Mouse (Mus musculus) lung, embryonic 15.5 days (tissue): ENCODE measurements around the gene Rtn2. TPM values are rescaled to one million over a fixed set of nuclear protein-coding genes. Genes with fewer than 3 reads are reported as not detected.
"Not testable (repeated sequence)": the region's sequence is repeated elsewhere in the genome, so short reads cannot be mapped to it uniquely, and the experiment has no call there.

ENCODE experiments used
- ATAC-seq: fragments of 200-750 bp; cut with Nextera tagmentation; 2 replicates; pipeline ENCODE4 v1.8.0; 2017; ENCODE audit warnings: moderate number of reproducible peaks, borderline replicate concordance; ENCODE audit not compliant: low FRiP score, low TSS enrichment; ENCODE audit errors: extremely low read depth
- H3K27ac ChIP-seq: fragments of 300-500 bp; sonication (generic); 2 replicates; pipeline ENCODE4 v1.5.1; 2015; ENCODE audit warnings: moderate library complexity, mild to moderate bottlenecking, inconsistent platforms
- H3K27me3 ChIP-seq: fragments of 300-500 bp; sonication (generic); 2 replicates; pipeline ENCODE4 v1.6.1; 2015; ENCODE audit warnings: inconsistent platforms
- H3K36me3 ChIP-seq: fragments of 300-500 bp; sonication (generic); 2 replicates; pipeline ENCODE4 v1.6.1; 2015; ENCODE audit warnings: inconsistent platforms
- H3K4me1 ChIP-seq: fragments of 300-500 bp; sonication (generic); 2 replicates; pipeline ENCODE4 v1.6.1; 2015; ENCODE audit warnings: inconsistent platforms
- H3K4me2 ChIP-seq: fragments of 300-500 bp; sonication (generic); 2 replicates; pipeline ENCODE4 v1.6.1; 2015; ENCODE audit warnings: inconsistent platforms, mild to moderate bottlenecking, moderate library complexity
- H3K4me3 ChIP-seq: fragments of 300-500 bp; sonication (generic); 2 replicates; pipeline ENCODE4 v1.5.1; 2015; ENCODE audit warnings: mild to moderate bottlenecking, inconsistent platforms
- H3K9ac ChIP-seq: fragments of 300-500 bp; sonication (generic); 2 replicates; pipeline ENCODE4 v1.6.1; 2015; ENCODE audit warnings: inconsistent platforms
- H3K9me3 ChIP-seq: fragments of 300-500 bp; sonication (generic); 2 replicates; pipeline ENCODE4 v1.6.1; 2016; ENCODE audit warnings: inconsistent platforms
- WGBS: fragments of 180-500 bp; shearing (Covaris S2); methylation state at CpG from one replicate; pipeline ENCODE4 v1.1.7; 2015; 5-methylcytosine and 5-hydroxymethylcytosine counted together
- polyA plus RNA-seq: library from polyadenylated mRNA; unstranded; fragments of >200 nt; fragmentation: Nextera tagmentation; extraction: Ambion mirVana; gene quantifications from 2 replicates; pipeline ENCODE4 v1.2.1, GENCODE M21; 2015

Rtn2 gene
- polyA plus RNA-seq, 1 experiment from 2014 or later, result 11.4 TPM

DNA sequence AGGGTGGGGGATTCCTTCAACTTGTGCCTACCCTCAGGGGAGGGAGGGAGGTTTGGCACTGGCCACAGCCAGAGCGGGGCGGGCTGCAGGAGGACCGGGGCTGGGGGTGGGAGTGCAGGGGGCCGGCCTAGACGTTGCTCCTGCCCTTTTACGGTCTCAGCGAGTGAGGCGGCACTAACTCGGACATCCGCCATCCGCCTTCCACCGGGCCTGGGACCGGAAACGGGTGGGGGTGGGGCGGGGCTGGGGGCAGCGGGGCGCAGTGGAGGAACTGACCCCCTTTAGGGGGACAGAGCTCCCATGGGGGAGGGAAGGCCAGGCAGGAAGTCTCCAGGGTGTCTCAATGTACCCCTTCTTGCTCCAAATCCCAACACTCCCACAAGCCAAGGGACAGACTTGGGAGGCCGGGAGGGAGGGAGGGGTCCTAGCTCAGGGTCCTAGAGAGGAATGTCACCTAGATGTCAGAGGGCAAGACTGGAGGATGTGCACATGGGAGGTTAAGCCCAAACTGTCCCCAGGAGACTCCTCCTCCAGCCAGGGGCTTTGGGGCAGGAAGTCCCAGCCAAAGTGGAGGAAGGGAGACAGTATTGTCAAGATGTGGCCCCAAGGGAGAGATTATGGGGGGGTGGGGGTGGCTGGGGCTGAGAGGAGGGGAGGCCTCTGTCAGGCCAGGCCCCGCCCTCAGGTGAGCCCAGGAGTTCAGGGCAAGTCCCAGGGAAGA, 12.5 kb upstream of the Rtn2 start:
- peak overlapping the region; percentile 97 for H3K27ac ChIP-seq
- H3K9ac ChIP-seq, result peak overlapping the region; percentile 86
- ATAC-seq, result peak; percentile 81
- peaks cover 39% of the 10 kb centered on the region for H3K4me1 ChIP-seq
- peak overlapping the region; percentile 75 for H3K4me3 ChIP-seq
- peak overlapping the region; percentile 95 for H3K4me2 ChIP-seq
- under 1% methylated on average over 19 of the region's 19 CpGs for WGBS
- no peaks in the 10 kb centered on the region for H3K9me3 ChIP-seq
- H3K27me3 ChIP-seq, result no peaks in the 10 kb centered on the region
- peaks cover 12% of the 10 kb centered on the region for H3K36me3 ChIP-seq

GRCm38 (mm10) chr7:19270509-19271237, 11.8 kb upstream of the Rtn2 start:
- Histone ChIP-seq H3K9ac (peak overlapping the region; percentile 86), H3K4me1 (peaks cover 38% of the 10 kb centered on the region), H3K27ac (peak overlapping the region; percentile 97), H3K9me3 (no peaks in the 10 kb centered on the region), H3K27me3 (no peaks in the 10 kb centered on the region), H3K4me2 (peak overlapping the region; percentile 95), H3K4me3 (peak overlapping the region; percentile 75), H3K36me3 (peaks cover 6% of the 10 kb centered on the region; the same call in 1 of the 2 replicates)
- ATAC-seq, result no peak
- under 1% methylated on average over 20 of the region's 21 CpGs for WGBS

GRCm38 (mm10) chr7:19271238-19272172, 10.9 kb upstream of the Rtn2 start, which contains the start of gene Vasp:
Vasp (minus strand) TSS chr7:19271817.
- Histone ChIP-seq H3K27ac (peak within 1 kb of the TSS; percentile 97), H3K4me2 (peak within 1 kb of the TSS; percentile 95), H3K4me1 (peaks cover 29% of the 10 kb centered on the region), H3K9ac (peak within 1 kb of the TSS; percentile 86), H3K9me3 (no peaks in the 10 kb centered on the region), H3K36me3 (no peaks in the 10 kb centered on the region), H3K27me3 (no peaks in the 10 kb centered on the region), H3K4me3 (peak within 1 kb of the TSS; percentile 75)
- peak; percentile 56 for ATAC-seq
- under 1% methylated on average over 61 of the region's 62 CpGs for WGBS

DNA sequence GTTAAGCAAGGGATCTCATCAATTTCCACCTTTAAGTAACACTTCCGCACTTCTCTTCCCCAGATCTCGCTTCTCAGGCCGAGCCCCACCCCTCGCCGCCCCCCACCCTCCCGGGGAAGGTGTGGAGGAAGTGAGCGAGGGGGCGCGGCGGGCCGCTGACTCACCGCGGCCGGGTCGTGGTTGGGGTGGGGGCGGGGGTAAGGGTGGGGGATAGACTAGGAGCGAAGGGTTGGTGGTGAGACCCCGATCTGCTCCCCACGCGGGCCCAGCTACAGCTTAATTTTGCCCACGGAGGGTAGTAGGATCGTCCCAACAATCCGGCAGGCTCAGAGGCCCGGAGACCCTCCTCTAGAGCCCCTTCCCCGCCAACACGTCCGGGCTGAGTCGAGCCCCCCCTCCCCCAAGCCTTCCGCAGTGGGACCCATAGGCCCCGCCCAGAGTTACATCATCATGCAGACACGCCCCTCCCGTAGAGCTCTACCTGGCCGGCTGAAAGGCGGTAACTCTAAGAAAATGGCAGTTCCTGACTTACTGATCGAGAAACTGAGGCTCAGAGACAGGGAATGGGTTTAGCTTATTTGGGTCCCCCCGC, 10.2 kb upstream of the Rtn2 start:
- H3K27ac ChIP-seq, result peak overlapping the region; percentile 97
- peaks cover 2% of the 10 kb centered on the region; the same call in 1 of the 2 replicates for H3K27me3 ChIP-seq
- H3K4me1 ChIP-seq, result peaks cover 23% of the 10 kb centered on the region
- H3K9ac ChIP-seq, result peak overlapping the region; percentile 86
- peak overlapping the region; percentile 75 for H3K4me3 ChIP-seq
- WGBS, result 1% methylated on average over 34 of the region's 36 CpGs
- H3K4me2 ChIP-seq, result peak overlapping the region; percentile 95
- peak; percentile 58 for ATAC-seq
- H3K36me3 ChIP-seq, result no peaks in the 10 kb centered on the region
- no peaks in the 10 kb centered on the region for H3K9me3 ChIP-seq

DNA sequence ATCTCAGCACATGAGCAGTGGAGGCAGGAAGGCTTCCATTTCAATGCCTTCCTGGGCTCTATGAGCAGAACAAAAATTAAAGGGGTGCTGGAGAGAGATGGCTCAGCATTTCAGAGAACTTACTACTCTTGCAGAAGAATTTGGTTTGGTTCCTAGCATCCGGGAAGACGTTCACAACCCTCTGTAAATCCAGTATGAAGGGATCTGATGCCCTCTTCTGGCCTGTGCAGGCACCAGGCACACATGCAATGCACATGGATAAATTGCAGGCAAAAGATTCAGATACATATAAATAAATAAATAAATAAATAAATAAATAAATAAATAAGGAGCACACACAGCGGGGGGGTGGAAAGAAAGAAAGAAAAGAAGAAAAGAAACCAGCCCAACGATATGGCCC, 6.2 kb upstream of the Rtn2 start:
- Histone ChIP-seq H3K4me1 (peaks cover 7% of the 10 kb centered on the region), H3K27me3 (peaks cover 42% of the 10 kb centered on the region), H3K9ac (no peak overlapping the region), H3K27ac (no peak overlapping the region), H3K9me3 (no peaks in the 10 kb centered on the region), H3K36me3 (no peaks in the 10 kb centered on the region), H3K4me2 (no peak overlapping the region), H3K4me3 (no peak overlapping the region)
- no peak for ATAC-seq
- 44% methylated on average over 4 of the region's 4 CpGs for WGBS

GRCm38 (mm10) chr7:19279052-19279451, 3.4 kb upstream of the Rtn2 start:
- WGBS, result 3% methylated on average over 34 of the region's 34 CpGs

DNA sequence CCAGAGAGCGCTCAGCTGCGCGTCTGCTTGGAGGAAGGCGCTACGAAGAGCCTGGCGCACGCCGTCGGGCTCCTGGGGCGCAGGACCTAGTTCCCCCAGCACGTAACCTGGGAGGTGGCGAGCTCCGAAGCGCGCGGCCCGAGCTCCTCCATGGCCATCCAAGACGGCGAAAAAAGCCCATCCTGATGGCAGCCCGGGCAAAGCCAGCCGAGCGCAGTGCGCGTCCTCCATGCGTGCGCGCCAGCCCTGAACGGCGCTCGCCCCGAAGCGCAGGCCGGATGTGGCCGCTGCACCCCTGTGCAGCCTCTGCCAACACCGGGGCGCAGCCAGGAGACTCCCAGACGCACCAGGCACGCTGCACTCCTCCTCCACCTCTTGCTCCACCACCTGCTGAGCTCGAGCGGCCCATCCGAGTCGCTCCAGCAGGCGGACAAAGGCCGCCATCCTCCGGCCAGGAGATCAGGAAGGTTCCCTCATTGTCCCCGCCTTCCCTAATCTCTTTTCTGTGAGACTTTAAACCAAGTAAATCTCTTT, 2.8 kb upstream of the Rtn2 start, which contains the start of gene Ppm1n:
Gene Ppm1n (minus strand): TSS at position 484 of the 534 bp plus-strand sequence.
- H3K36me3 ChIP-seq, result no peaks in the 10 kb centered on the region
- no peak within 1 kb of the TSS for H3K27ac ChIP-seq
- peaks cover 20% of the 10 kb centered on the region for H3K4me1 ChIP-seq
- ATAC-seq, result no peak
- WGBS, result 1% methylated on average over 46 of the region's 46 CpGs
- H3K4me2 ChIP-seq, result peak within 1 kb of the TSS; percentile 45
- H3K9ac ChIP-seq, result no peak within 1 kb of the TSS
- H3K4me3 ChIP-seq, result peak within 1 kb of the TSS; percentile 21
- peaks cover 73% of the 10 kb centered on the region for H3K27me3 ChIP-seq
- no peaks in the 10 kb centered on the region for H3K9me3 ChIP-seq

More at GRCm38 (mm10) chr7:19279052-19279451, 3.4 kb upstream of the Rtn2 start:
- Histone ChIP-seq H3K36me3 (no peaks in the 10 kb centered on the region), H3K27me3 (peaks cover 67% of the 10 kb centered on the region), H3K9me3 (no peaks in the 10 kb centered on the region), H3K4me3 (peak overlapping the region; percentile 21; the same call in 1 of the 2 replicates), H3K27ac (no peak overlapping the region), H3K9ac (no peak overlapping the region), H3K4me2 (peak overlapping the region; percentile 45), H3K4me1 (peaks cover 20% of the 10 kb centered on the region)
- ATAC-seq, result no peak

DNA sequence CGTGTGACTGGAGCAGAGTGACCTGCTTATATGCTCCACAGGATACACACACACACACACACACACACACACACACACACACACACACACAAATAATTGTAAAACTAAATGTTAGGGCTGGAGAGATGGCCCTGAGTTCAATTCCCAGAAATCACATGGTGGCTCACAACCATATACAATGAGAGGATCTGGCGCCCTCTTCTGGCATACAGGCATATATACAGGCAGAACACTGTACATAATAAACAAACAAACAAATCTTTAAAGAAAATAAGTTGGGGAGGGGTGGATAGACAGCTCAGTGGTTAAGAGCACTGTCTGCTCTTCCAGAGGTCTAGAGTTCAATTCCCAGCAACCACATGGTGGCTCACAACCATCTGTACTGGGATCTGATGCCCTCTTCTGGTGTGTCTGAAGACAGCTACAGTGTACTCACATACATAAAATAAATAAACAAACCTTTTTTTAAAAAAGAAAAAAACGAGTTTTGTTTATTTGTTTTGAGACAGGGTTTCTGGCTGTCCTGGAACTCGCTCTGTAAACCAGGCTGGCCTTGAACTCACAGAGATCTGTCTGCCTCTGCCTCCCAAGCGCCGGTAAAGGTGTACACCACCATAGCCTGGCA, 632 bp upstream of the Rtn2 start:
- not testable (repeated sequence) for H3K9ac ChIP-seq, H3K36me3 ChIP-seq, H3K27ac ChIP-seq, ATAC-seq, H3K9me3 ChIP-seq
- H3K4me1 ChIP-seq, result peaks cover 20% of the 10 kb centered on the region
- peaks cover 75% of the 10 kb centered on the region for H3K27me3 ChIP-seq
- peak overlapping the region; percentile 48 for H3K4me3 ChIP-seq
- H3K4me2 ChIP-seq, result peak overlapping the region; percentile 97
- WGBS, result 26% methylated on average over 6 of the region's 6 CpGs

DNA sequence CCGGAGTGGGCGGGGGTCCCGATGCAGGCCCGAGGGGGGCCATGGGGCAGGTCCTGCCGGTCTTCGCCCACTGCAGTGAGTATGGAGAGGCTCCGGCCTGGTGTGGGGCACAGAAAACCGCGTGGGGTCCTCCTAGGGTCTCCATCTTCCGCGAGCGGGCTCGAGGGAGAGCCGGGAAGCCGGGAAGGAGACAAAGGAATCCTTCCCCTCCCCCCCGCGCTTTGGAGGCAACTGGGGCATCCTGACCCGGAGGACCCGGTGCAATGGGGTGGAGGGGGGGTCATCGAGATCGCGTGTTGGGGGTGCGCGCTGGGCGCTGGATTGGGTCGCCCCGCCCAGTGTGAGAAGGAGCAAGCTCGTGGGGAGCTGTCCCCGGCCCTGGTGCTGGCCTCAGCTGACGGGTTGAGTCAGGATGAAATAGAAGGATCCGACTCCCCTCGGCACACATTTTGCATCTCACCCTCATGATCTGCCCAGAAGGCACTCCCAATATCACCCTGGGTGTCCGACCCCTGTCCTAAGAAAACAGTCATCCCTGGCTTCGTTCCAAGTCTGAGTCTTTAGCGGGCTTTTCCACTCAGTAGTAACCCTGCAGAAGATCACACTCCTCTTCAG, 474 bp downstream of the Rtn2 start:
- Histone ChIP-seq H3K4me1 (peaks cover 20% of the 10 kb centered on the region), H3K4me2 (peak overlapping the region; percentile 97), H3K9ac (peak overlapping the region; percentile 29), H3K9me3 (no peaks in the 10 kb centered on the region), H3K4me3 (peak overlapping the region; percentile 48), H3K27ac (no peak overlapping the region), H3K36me3 (no peaks in the 10 kb centered on the region), H3K27me3 (peaks cover 66% of the 10 kb centered on the region)
- WGBS, result 2% methylated on average over 32 of the region's 35 CpGs
- peak; percentile 71 for ATAC-seq

- Histone ChIP-seq H3K27me3 (peaks cover 61% of the 10 kb centered on the region), H3K4me2 (peak overlapping the region; percentile 97), H3K9me3 (no peaks in the 10 kb centered on the region), H3K27ac (no peak overlapping the region), H3K4me1 (peaks cover 20% of the 10 kb centered on the region), H3K9ac (no peak overlapping the region), H3K4me3 (0 out of 2 replicates have a peak overlapping the region, but pooled peaks have one; percentile 48), H3K36me3 (no peaks in the 10 kb centered on the region)
- no peak for ATAC-seq
- 28% methylated on average over 14 of the region's 14 CpGs for WGBS
These were observed 981 bp downstream of the Rtn2 start for GRCm38 (mm10) chr7:19283406-19283804.
